8 mouse cellular contexts compared by ENCODE assay signal in the genomic region with DNA sequence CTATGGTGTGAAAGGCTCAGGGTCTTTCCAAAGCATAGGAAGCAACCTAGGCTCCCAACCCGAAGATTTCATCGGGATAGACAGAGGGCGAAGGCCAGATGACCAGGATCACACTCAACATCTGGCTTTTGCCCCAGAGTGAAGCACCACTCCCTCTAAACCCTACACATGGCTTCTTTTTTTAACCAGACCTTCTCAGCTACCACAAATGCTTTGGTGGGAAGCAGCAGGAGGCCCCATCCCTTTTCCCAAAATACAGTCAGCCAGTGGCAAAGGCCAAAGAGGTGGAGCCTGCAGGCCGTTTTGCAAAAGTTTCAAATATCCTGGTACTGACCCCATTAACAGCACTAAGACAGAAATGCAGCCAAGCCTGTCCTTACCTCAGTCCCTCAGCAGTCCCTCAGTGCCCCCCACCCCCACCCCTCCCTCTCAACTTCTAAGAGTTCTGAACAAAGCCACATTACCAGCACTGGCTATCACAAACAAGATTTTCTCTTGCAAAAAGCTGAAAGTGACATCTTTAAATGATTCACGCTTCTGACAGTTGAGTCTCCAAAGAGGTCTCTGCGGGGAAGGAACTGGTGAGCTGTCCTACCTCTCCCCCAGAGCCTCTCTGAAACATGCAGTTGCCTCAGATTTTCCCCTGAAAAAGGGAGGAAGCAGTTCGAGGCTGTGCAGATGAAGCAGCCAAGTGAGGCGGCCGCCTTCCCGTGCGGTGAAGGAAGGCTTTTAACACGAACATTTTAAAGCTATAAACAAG. TPM values are rescaled to one million over a fixed set of nuclear protein-coding genes. Genes with fewer than 3 reads are reported as not detected.
DNase-seq lines count a peak whose midpoint lies in the region; ATAC-seq and TF ChIP-seq lines count a peak whose summit lies in the region.

No protein-coding gene starts in this region.

- 4% methylated on average over 12 of the region's 12 CpGs for WGBS in heart, embryonic 16.5 days
- 7% methylated on average over 12 of the region's 12 CpGs for WGBS in limb, embryonic 12.5 days
- 14% methylated on average over 12 of the region's 12 CpGs for WGBS in midbrain, postnatal 0 days

- H3K36me3 ChIP-seq in heart, embryonic 16.5 days (ENCODE audit: control insufficient read depth, insufficient read depth): peaks cover 3% of the 10 kb centered on the region; the same call in 1 of the 2 replicates
- H3K36me3 ChIP-seq in limb, embryonic 12.5 days: peaks cover 11% of the 10 kb centered on the region
- H3K36me3 ChIP-seq in midbrain, postnatal 0 days (ENCODE audit: insufficient read depth, low read length): no peaks in the 10 kb centered on the region

- ATAC-seq in heart, embryonic 16.5 days (replicated peaks; ENCODE audit: extremely low read depth, insufficient read depth, low FRiP score): no peak
- no peak for ATAC-seq in limb, embryonic 12.5 days (ENCODE audit: insufficient number of reproducible peaks, insufficient read depth, low FRiP score, low TSS enrichment, low read depth)
- no peak for ATAC-seq in midbrain, postnatal 0 days (ENCODE audit: low FRiP score)

- peak; percentile 58 for DNase-seq in gastrocnemius, adult 18-20 months (ENCODE audit: low spot score)
- DNase-seq in gastrocnemius, postnatal 36 days: no peak
- DNase-seq in embryo, embryonic 11 days: peak; percentile 52
- DNase-seq in midbrain, postnatal 0 days (ENCODE audit: low spot score): no peak
- DNase-seq in urinary bladder, postnatal 25 days (ENCODE audit: low spot score): no peak
- DNase-seq in layer of hippocampus, adult 9-10 months (ENCODE audit: low spot score): no peak

- peak overlapping the region; percentile 80 for H3K27ac ChIP-seq in heart, embryonic 16.5 days (ENCODE audit: low read length)
- peak overlapping the region; percentile 97 for H3K27ac ChIP-seq in limb, embryonic 12.5 days
- no peak overlapping the region; the same call in 1 of the 2 replicates for H3K27ac ChIP-seq in midbrain, postnatal 0 days (ENCODE audit: low read depth, low read length)

- peak overlapping the region; percentile 94 for H3K4me3 ChIP-seq in heart, embryonic 16.5 days (ENCODE audit: low read length)
- H3K4me3 ChIP-seq in limb, embryonic 12.5 days (replicated peaks): peak overlapping the region; percentile 89
- peak overlapping the region; percentile 53 for H3K4me3 ChIP-seq in midbrain, postnatal 0 days (ENCODE audit: low read depth, low read length)

- TF ChIP-seq CTCF in midbrain, postnatal 0 days (IDR thresholded peaks at IDR 0.05): no peak

- no peaks in the 10 kb centered on the region; the same call in 1 of the 2 replicates for H3K9me3 ChIP-seq in heart, embryonic 16.5 days (replicated peaks; ENCODE audit: control insufficient read depth, low read length)
- no peaks in the 10 kb centered on the region for H3K9me3 ChIP-seq in limb, embryonic 12.5 days
- no peaks in the 10 kb centered on the region for H3K9me3 ChIP-seq in midbrain, postnatal 0 days (ENCODE audit: low read length)

- peak overlapping the region; percentile 73 for H3K4me2 ChIP-seq in heart, embryonic 16.5 days (ENCODE audit: low read depth, low read length)
- H3K4me2 ChIP-seq in limb, embryonic 12.5 days: peak overlapping the region; percentile 75
- peak overlapping the region; percentile 95 for H3K4me2 ChIP-seq in midbrain, postnatal 0 days (ENCODE audit: low read depth, low read length, poor library complexity, severe bottlenecking)

- intact Hi-C loops in gastrocnemius, postnatal 36 days (cut with DNase I): no loop called here

- H3K27me3 ChIP-seq in heart, embryonic 16.5 days (ENCODE audit: control insufficient read depth, insufficient read depth, low read length): no peaks in the 10 kb centered on the region
- no peaks in the 10 kb centered on the region for H3K27me3 ChIP-seq in limb, embryonic 12.5 days
- H3K27me3 ChIP-seq in midbrain, postnatal 0 days (ENCODE audit: insufficient read depth, low read length): no peaks in the 10 kb centered on the region

- peaks cover 27% of the 10 kb centered on the region for H3K4me1 ChIP-seq in heart, embryonic 16.5 days (ENCODE audit: control insufficient read depth, insufficient read depth, low read length)
- H3K4me1 ChIP-seq in limb, embryonic 12.5 days (replicated peaks): peaks cover 40% of the 10 kb centered on the region
- H3K4me1 ChIP-seq in midbrain, postnatal 0 days (ENCODE audit: insufficient read depth, low read length): no peaks in the 10 kb centered on the region

- H3K9ac ChIP-seq in heart, embryonic 16.5 days (ENCODE audit: low read length): peak overlapping the region; percentile 97
- peak overlapping the region; percentile 94 for H3K9ac ChIP-seq in limb, embryonic 12.5 days (replicated peaks)
- no peak overlapping the region; the same call in 1 of the 2 replicates for H3K9ac ChIP-seq in midbrain, postnatal 0 days (replicated peaks; ENCODE audit: low read length, poor library complexity, severe bottlenecking)

RNA-seq across cellular contexts. Expression of a gene that starts 1.3 kb away (rescaled TPM):
- total RNA-seq in gastrocnemius, adult 18-20 months (2021): 10 to 100 TPM; 11.9 to 13.2 TPM
- 1 to 10 TPM; 8.6 to 9.4 TPM for total RNA-seq in gastrocnemius, postnatal 36 days (2021)
- polyA plus RNA-seq in heart, embryonic 16.5 days (2015; fragmentation: Nextera tagmentation; extraction: Ambion mirVana): 28.0 and 28.2 TPM in 2 replicates
- polyA plus RNA-seq in limb, embryonic 12.5 days (2016; fragmentation: Nextera tagmentation; extraction: Ambion mirVana): 26.4 and 30.7 TPM in 2 replicates
- 3.9 and 4.5 TPM in 2 replicates for total RNA-seq in midbrain, postnatal 0 days (2014; rRNA removed)
- 1.9 and 2.1 TPM in 2 replicates for polyA plus RNA-seq in midbrain, postnatal 0 days (2015; fragmentation: Nextera tagmentation; extraction: Ambion mirVana)

Comparison
In these comparisons a context has a peak if more than half of its experiments do, and no peak if none do; other contexts are left out.
1. DNase-seq: peak in gastrocnemius, adult 18-20 months (single experiment) and embryo, embryonic 11 days (single experiment); none in gastrocnemius, postnatal 36 days (0 of 2), midbrain, postnatal 0 days (single experiment), urinary bladder, postnatal 25 days (single experiment) and layer of hippocampus, adult 9-10 months (single experiment).
2. Peak in every context shown above with its lines, with median percentiles within 50 percentile points of each other: H3K4me2 ChIP-seq and H3K4me3 ChIP-seq.